Mouse (Mus musculus): Measurements from ENCODE around the gene Vash2. TPM values are rescaled to one million over a fixed set of nuclear protein-coding genes. Genes with fewer than 3 reads are reported as not detected.

The Vash2 gene
- polyA plus RNA-seq, 1 experiment: not detected

GRCm38 (mm10) chr1:190948439-190948838, 30.7 kb downstream of the Vash2 start:
- H3K4me3 ChIP-seq (replicated peaks; ENCODE audit: control insufficient read depth, low read depth, low read length): no peak overlapping the region
- 89% methylated on average over 7 of the region's 7 CpGs for WGBS
- no peak for TF ChIP-seq CTCF (IDR thresholded peaks at IDR 0.05; ENCODE audit: control insufficient read depth, insufficient read depth, low read length)
- H3K4me1 ChIP-seq (ENCODE audit: control insufficient read depth, insufficient read depth, low read length): no peaks in the 10 kb centered on the region
- no peak overlapping the region for H3K27ac ChIP-seq (ENCODE audit: control insufficient read depth, insufficient read depth, low read depth, low read length, poor library complexity)

GRCm38 (mm10) chr1:190947986-190948385, 31.1 kb downstream of the Vash2 start:
- no peak for TF ChIP-seq POLR2A (IDR thresholded peaks at IDR 0.05; ENCODE audit: borderline replicate concordance, control insufficient read depth, low read depth, low read length)
- TF ChIP-seq CTCF (IDR thresholded peaks at IDR 0.05; ENCODE audit: control insufficient read depth, insufficient read depth, low read length): no peak
- Histone ChIP-seq H3K4me3 (replicated peaks; ENCODE audit: control insufficient read depth, low read depth, low read length) (no peak overlapping the region), H3K4me1 (ENCODE audit: control insufficient read depth, insufficient read depth, low read length) (no peaks in the 10 kb centered on the region), H3K27ac (ENCODE audit: control insufficient read depth, insufficient read depth, low read depth, low read length, poor library complexity) (no peak overlapping the region)
- 80% methylated on average over 5 of the region's 5 CpGs for WGBS

GRCm38 (mm10) chr1:190944109-190944760, 34.9 kb downstream of the Vash2 start:
- H3K27ac ChIP-seq (ENCODE audit: control insufficient read depth, insufficient read depth, low read depth, low read length, poor library complexity): no peak overlapping the region
- H3K4me3 ChIP-seq (replicated peaks; ENCODE audit: control insufficient read depth, low read depth, low read length): no peak overlapping the region
- H3K4me1 ChIP-seq (ENCODE audit: control insufficient read depth, insufficient read depth, low read length): no peaks in the 10 kb centered on the region
- peak; percentile 82 for TF ChIP-seq CTCF (IDR thresholded peaks at IDR 0.05; ENCODE audit: control insufficient read depth, insufficient read depth, low read length)
- no peak for TF ChIP-seq POLR2A (IDR thresholded peaks at IDR 0.05; ENCODE audit: borderline replicate concordance, control insufficient read depth, low read depth, low read length)
- WGBS: 55% methylated on average over 6 of the region's 6 CpGs

- 94% methylated on average over 7 of the region's 7 CpGs for WGBS
- no peak overlapping the region for H3K4me3 ChIP-seq (replicated peaks; ENCODE audit: control insufficient read depth, low read depth, low read length)
- no peaks in the 10 kb centered on the region for H3K4me1 ChIP-seq (ENCODE audit: control insufficient read depth, insufficient read depth, low read length)
- TF ChIP-seq POLR2A (IDR thresholded peaks at IDR 0.05; ENCODE audit: borderline replicate concordance, control insufficient read depth, low read depth, low read length) (no peak), CTCF (IDR thresholded peaks at IDR 0.05; ENCODE audit: control insufficient read depth, insufficient read depth, low read length) (no peak)
- no peak overlapping the region for H3K27ac ChIP-seq (ENCODE audit: control insufficient read depth, insufficient read depth, low read depth, low read length, poor library complexity)
Observed at GRCm38 (mm10) chr1:190939803-190940202, 39.3 kb downstream of the Vash2 start.

- no peak overlapping the region for H3K4me3 ChIP-seq (replicated peaks; ENCODE audit: control insufficient read depth, low read depth, low read length)
- WGBS: 93% methylated on average over 6 of the region's 6 CpGs
- TF ChIP-seq CTCF (IDR thresholded peaks at IDR 0.05; ENCODE audit: control insufficient read depth, insufficient read depth, low read length) (no peak), POLR2A (IDR thresholded peaks at IDR 0.05; ENCODE audit: borderline replicate concordance, control insufficient read depth, low read depth, low read length) (no peak)
- peaks cover 1% of the 10 kb centered on the region; the same call in 1 of the 2 replicates for H3K4me1 ChIP-seq (ENCODE audit: control insufficient read depth, insufficient read depth, low read length)
- H3K27ac ChIP-seq (ENCODE audit: control insufficient read depth, insufficient read depth, low read depth, low read length, poor library complexity): no peak overlapping the region
Observed at GRCm38 (mm10) chr1:190930181-190930580, 48.9 kb downstream of the Vash2 start.

- Histone ChIP-seq H3K27ac (ENCODE audit: control insufficient read depth, insufficient read depth, low read depth, low read length, poor library complexity) (peak overlapping the region; percentile 98), H3K4me3 (replicated peaks; ENCODE audit: control insufficient read depth, low read depth, low read length) (peak overlapping the region; percentile 94), H3K4me1 (ENCODE audit: control insufficient read depth, insufficient read depth, low read length) (peaks cover 1% of the 10 kb centered on the region; the same call in 1 of the 2 replicates)
- whole genome bisulfite sequencing: 2% methylated on average over 27 of the region's 27 CpGs
- TF ChIP-seq POLR2A (IDR thresholded peaks at IDR 0.05; ENCODE audit: borderline replicate concordance, control insufficient read depth, low read depth, low read length) (no peak), CTCF (IDR thresholded peaks at IDR 0.05; ENCODE audit: control insufficient read depth, insufficient read depth, low read length) (no peak)
Observed at GRCm38 (mm10) chr1:190929010-190929695, 49.9 kb downstream of the Vash2 start.

GRCm38 (mm10) chr1:190928370-190929009, 50.6 kb downstream of the Vash2 start:
- Histone ChIP-seq H3K4me1 (ENCODE audit: control insufficient read depth, insufficient read depth, low read length) (peaks cover 1% of the 10 kb centered on the region; the same call in 1 of the 2 replicates), H3K4me3 (replicated peaks; ENCODE audit: control insufficient read depth, low read depth, low read length) (peak overlapping the region; percentile 94), H3K27ac (ENCODE audit: control insufficient read depth, insufficient read depth, low read depth, low read length, poor library complexity) (peak overlapping the region; percentile 98)
- TF ChIP-seq CTCF (IDR thresholded peaks at IDR 0.05; ENCODE audit: control insufficient read depth, insufficient read depth, low read length): peak; percentile 8; the same call in 1 of the 2 replicates
- TF ChIP-seq POLR2A (IDR thresholded peaks at IDR 0.05; ENCODE audit: borderline replicate concordance, control insufficient read depth, low read depth, low read length): peak; percentile 89
- WGBS: under 1% methylated on average over 54 of the region's 79 CpGs

- TF ChIP-seq POLR2A (IDR thresholded peaks at IDR 0.05; ENCODE audit: borderline replicate concordance, control insufficient read depth, low read depth, low read length) (no peak), CTCF (IDR thresholded peaks at IDR 0.05; ENCODE audit: control insufficient read depth, insufficient read depth, low read length) (no peak)
- Histone ChIP-seq H3K27ac (ENCODE audit: control insufficient read depth, insufficient read depth, low read depth, low read length, poor library complexity) (peak overlapping the region; percentile 98; the same call in 1 of the 2 replicates), H3K4me3 (replicated peaks; ENCODE audit: control insufficient read depth, low read depth, low read length) (peak overlapping the region; percentile 74), H3K4me1 (ENCODE audit: control insufficient read depth, insufficient read depth, low read length) (peaks cover 1% of the 10 kb centered on the region; the same call in 1 of the 2 replicates)
- WGBS: 6% methylated on average over 16 of the region's 16 CpGs
Observed at GRCm38 (mm10) chr1:190927751-190928369, 51.2 kb downstream of the Vash2 start.

All from bone marrow, adult 2 months (tissue).